Mouse (Mus musculus) heart, embryonic 11.5 days (tissue): Measurements from ENCODE around the gene Plxnd1. TPM values are rescaled to one million over a fixed set of nuclear protein-coding genes. Genes with fewer than 3 reads are reported as not detected.

ENCODE experiments used
- ATAC-seq: fragments of 200-750 bp; cut with Nextera tagmentation; replicated peaks from 2 replicates; pipeline ENCODE4 v1.8.0; 2017; ENCODE audit warnings: moderate library complexity; ENCODE audit not compliant: insufficient number of reproducible peaks, low FRiP score, low TSS enrichment
- H3K27ac ChIP-seq: fragments of 300-500 bp; sonication (generic); 2 replicates; pipeline ENCODE4 v1.5.1; 2014; ENCODE audit warnings: mild to moderate bottlenecking, low read depth, low read length
- H3K27me3 ChIP-seq: fragments of 300-500 bp; sonication (generic); 2 replicates; pipeline ENCODE4 v1.6.1; 2014; ENCODE audit warnings: mild to moderate bottlenecking, low read length, mixed read lengths; ENCODE audit not compliant: control insufficient read depth, insufficient read depth
- H3K36me3 ChIP-seq: fragments of 300-500 bp; sonication (generic); 2 replicates; pipeline ENCODE4 v1.6.1; 2014; ENCODE audit warnings: mild to moderate bottlenecking, low read length, moderate library complexity, mixed read lengths; ENCODE audit not compliant: control insufficient read depth, insufficient read depth
- H3K4me1 ChIP-seq: fragments of 300-500 bp; sonication (generic); 2 replicates; pipeline ENCODE4 v1.6.1; 2014; ENCODE audit warnings: low read length; ENCODE audit not compliant: control insufficient read depth, insufficient read depth
- H3K4me2 ChIP-seq: fragments of 300-500 bp; sonication (generic); 2 replicates; pipeline ENCODE4 v1.6.1; 2014; ENCODE audit warnings: mild to moderate bottlenecking, moderate library complexity
- H3K4me3 ChIP-seq: fragments of 300-500 bp; sonication (generic); 2 replicates; pipeline ENCODE4 v1.5.1; 2014; ENCODE audit warnings: low read depth, low read length
- H3K9ac ChIP-seq: fragments of 300-500 bp; sonication (generic); 2 replicates; pipeline ENCODE4 v1.6.1; 2014; ENCODE audit warnings: mild to moderate bottlenecking, low read depth, low read length, moderate library complexity
- H3K9me3 ChIP-seq: fragments of 300-500 bp; sonication (generic); replicated peaks from 2 replicates; pipeline ENCODE4 v1.6.1; 2016; ENCODE audit warnings: low read length; ENCODE audit not compliant: control insufficient read depth
- WGBS: fragments of 180-500 bp; shearing (Covaris S2); extraction: QIAGEN DNeasy Blood & Tissue Kit; methylation state at CpG from one replicate; pipeline ENCODE4 v1.1.7; 2014; ENCODE audit not compliant: insufficient replicate concordance; 5-methylcytosine and 5-hydroxymethylcytosine counted together
- polyA plus RNA-seq: library from polyadenylated mRNA; unstranded; fragments of >200 nt; fragmentation: Nextera tagmentation; extraction: Ambion mirVana; gene quantifications from 2 replicates; pipeline ENCODE4 v1.2.1, GENCODE M21; 2014

Gene Plxnd1
- polyA plus RNA-seq, 1 experiment from 2014 or later: 56.1 TPM

GRCm38 (mm10) chr6:116004716-116005115, 9.9 kb upstream of the Plxnd1 start:
- WGBS: 85% methylated on average over 6 of the region's 6 CpGs
- H3K4me1 ChIP-seq: peaks cover 44% of the 10 kb centered on the region
- no peaks in the 10 kb centered on the region for H3K36me3 ChIP-seq
- no peak overlapping the region for H3K4me2 ChIP-seq
- peak overlapping the region; percentile 86 for H3K27ac ChIP-seq
- H3K27me3 ChIP-seq: no peaks in the 10 kb centered on the region
- no peak for ATAC-seq
- H3K4me3 ChIP-seq: no peak overlapping the region
- H3K9me3 ChIP-seq: no peaks in the 10 kb centered on the region
- H3K9ac ChIP-seq: no peak overlapping the region

GRCm38 (mm10) chr6:116004069-116004468, 9.3 kb upstream of the Plxnd1 start:
- ATAC-seq: no peak
- peak overlapping the region; percentile 86 for H3K27ac ChIP-seq
- no peaks in the 10 kb centered on the region for H3K36me3 ChIP-seq
- no peaks in the 10 kb centered on the region for H3K27me3 ChIP-seq
- WGBS: 21% methylated on average over 7 of the region's 7 CpGs
- H3K4me1 ChIP-seq: peaks cover 47% of the 10 kb centered on the region
- peak overlapping the region; percentile 43; the same call in 1 of the 2 replicates for H3K9ac ChIP-seq
- H3K9me3 ChIP-seq: no peaks in the 10 kb centered on the region
- no peak overlapping the region for H3K4me3 ChIP-seq
- peak overlapping the region; percentile 32 for H3K4me2 ChIP-seq

GRCm38 (mm10) chr6:116003516-116003915, 8.7 kb upstream of the Plxnd1 start:
- H3K9me3 ChIP-seq: no peaks in the 10 kb centered on the region
- ATAC-seq: no peak
- peak overlapping the region; percentile 43; the same call in 1 of the 2 replicates for H3K9ac ChIP-seq
- peak overlapping the region; percentile 86 for H3K27ac ChIP-seq
- H3K4me1 ChIP-seq: peaks cover 52% of the 10 kb centered on the region
- peak overlapping the region; percentile 32 for H3K4me2 ChIP-seq
- no peaks in the 10 kb centered on the region for H3K27me3 ChIP-seq
- WGBS: 42% methylated on average over 5 of the region's 5 CpGs
- no peak overlapping the region for H3K4me3 ChIP-seq
- H3K36me3 ChIP-seq: no peaks in the 10 kb centered on the region

GRCm38 (mm10) chr6:116002311-116003104, 7.7 kb upstream of the Plxnd1 start:
- Histone ChIP-seq H3K27me3 (no peaks in the 10 kb centered on the region), H3K27ac (0 out of 2 replicates have a peak overlapping the region, but pooled peaks have one; percentile 54), H3K9me3 (no peaks in the 10 kb centered on the region), H3K9ac (no peak overlapping the region), H3K36me3 (no peaks in the 10 kb centered on the region), H3K4me3 (no peak overlapping the region), H3K4me2 (no peak overlapping the region), H3K4me1 (peaks cover 57% of the 10 kb centered on the region)
- WGBS: 61% methylated on average over 12 of the region's 12 CpGs
- no peak for ATAC-seq

- Histone ChIP-seq H3K4me3 (no peak overlapping the region), H3K9me3 (no peaks in the 10 kb centered on the region), H3K36me3 (no peaks in the 10 kb centered on the region), H3K27me3 (no peaks in the 10 kb centered on the region; the same call in 1 of the 2 replicates), H3K4me2 (no peak overlapping the region), H3K9ac (no peak overlapping the region), H3K27ac (no peak overlapping the region), H3K4me1 (peaks cover 57% of the 10 kb centered on the region)
- WGBS: 76% methylated on average over 5 of the region's 5 CpGs
- no peak for ATAC-seq
These were observed 6.0 kb upstream of the Plxnd1 start for GRCm38 (mm10) chr6:116000851-116001250.

GRCm38 (mm10) chr6:115999227-115999626, 4.4 kb upstream of the Plxnd1 start:
- H3K9ac ChIP-seq: no peak overlapping the region
- peaks cover 51% of the 10 kb centered on the region for H3K4me1 ChIP-seq
- no peak overlapping the region for H3K4me2 ChIP-seq
- H3K36me3 ChIP-seq: no peaks in the 10 kb centered on the region
- ATAC-seq: no peak
- H3K27me3 ChIP-seq: peaks cover 4% of the 10 kb centered on the region
- H3K27ac ChIP-seq: peak overlapping the region; percentile 68; the same call in 1 of the 2 replicates
- H3K4me3 ChIP-seq: no peak overlapping the region
- H3K9me3 ChIP-seq: peaks cover 3% of the 10 kb centered on the region; the same call in 1 of the 2 replicates
- WGBS: 76% methylated on average over 2 of the region's 2 CpGs

- ATAC-seq: no peak
- Histone ChIP-seq H3K4me1 (peaks cover 50% of the 10 kb centered on the region), H3K36me3 (no peaks in the 10 kb centered on the region), H3K27me3 (peaks cover 8% of the 10 kb centered on the region), H3K27ac (peak overlapping the region; percentile 68; the same call in 1 of the 2 replicates), H3K9me3 (peaks cover 3% of the 10 kb centered on the region; the same call in 1 of the 2 replicates), H3K4me3 (no peak overlapping the region), H3K4me2 (peak overlapping the region; percentile 27), H3K9ac (no peak overlapping the region)
- WGBS: 71% methylated on average over 7 of the region's 7 CpGs
These were observed 4.0 kb upstream of the Plxnd1 start for GRCm38 (mm10) chr6:115998758-115999157.

GRCm38 (mm10) chr6:115997726-115998311, 3.0 kb upstream of the Plxnd1 start:
- Histone ChIP-seq H3K4me2 (no peak overlapping the region; the same call in 1 of the 2 replicates), H3K9me3 (peaks cover 3% of the 10 kb centered on the region; the same call in 1 of the 2 replicates), H3K36me3 (no peaks in the 10 kb centered on the region), H3K9ac (no peak overlapping the region), H3K4me1 (peaks cover 53% of the 10 kb centered on the region), H3K27me3 (peaks cover 18% of the 10 kb centered on the region), H3K4me3 (no peak overlapping the region), H3K27ac (peak overlapping the region; percentile 70)
- ATAC-seq: no peak
- WGBS: 24% methylated on average over 3 of the region's 3 CpGs
